Mouse (Mus musculus) heart, postnatal 25 days (tissue): ENCODE measurements around the gene Ptpn13. TPM values are rescaled to one million over a fixed set of nuclear protein-coding genes. Genes with fewer than 3 reads are reported as not detected.

Source experiments
- DNase-seq: peaks from one replicate; pipeline ENCODE4 v3.0.0; 2022; ENCODE audit warnings: low spot score
- intact Hi-C: fragments of 180-260 bp; cut with DNase I; formaldehyde crosslinking; loops from one replicate; pipeline ENCODE4 v1.15.1; 2025
- total RNA-seq, 2 experiments: library from RNA; stranded (reverse); gene quantifications; 2 replicates each; pipeline ENCODE4 v1.2.3; 2021

The Ptpn13 gene
- total RNA-seq, 2 experiments from 2014 or later, result 6.1 to 6.6 TPM

DNA sequence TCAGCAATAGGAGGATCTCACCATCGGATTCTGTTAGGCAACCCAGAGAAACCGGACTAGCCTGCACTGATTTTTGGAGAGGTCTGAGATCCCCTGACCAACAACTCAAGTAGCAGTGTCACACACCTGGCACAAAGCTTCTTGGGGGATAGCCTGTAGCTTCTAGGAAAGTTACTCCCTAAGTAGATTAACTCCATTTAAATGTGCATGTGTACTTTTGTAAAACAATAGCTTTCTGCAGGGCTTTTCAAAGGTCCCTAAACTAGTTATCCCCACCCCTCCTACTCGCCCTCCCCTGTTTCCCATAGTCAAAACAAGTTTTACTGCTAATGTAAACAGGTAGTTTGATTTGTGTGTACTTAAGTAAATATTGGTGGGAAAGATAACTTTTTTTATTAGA is 6.1 kb upstream of the Ptpn13 start:
- DNase-seq, result no peak
- intact Hi-C loops, result no loop called here

DNA sequence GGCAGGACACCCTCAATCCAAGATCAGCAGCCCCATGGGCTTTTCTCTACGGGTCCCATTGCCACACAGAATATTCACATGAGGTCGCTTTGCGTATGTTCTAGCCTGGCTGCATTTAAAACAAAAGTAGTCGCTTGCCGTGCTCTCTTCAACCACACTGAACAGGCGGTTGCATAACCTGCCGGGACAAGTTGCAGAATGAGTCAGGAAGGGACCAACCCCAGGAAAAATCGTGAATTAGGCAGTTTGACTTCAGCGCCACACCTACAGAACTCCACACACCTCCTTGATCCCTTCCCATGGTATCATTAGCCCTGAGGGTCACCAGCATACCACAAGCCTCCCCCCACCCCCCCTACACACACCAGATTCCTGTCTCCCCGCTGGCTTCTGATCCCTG is 4.4 kb upstream of the Ptpn13 start:
- intact Hi-C loops, result no loop called here
- no peak for DNase-seq

DNA sequence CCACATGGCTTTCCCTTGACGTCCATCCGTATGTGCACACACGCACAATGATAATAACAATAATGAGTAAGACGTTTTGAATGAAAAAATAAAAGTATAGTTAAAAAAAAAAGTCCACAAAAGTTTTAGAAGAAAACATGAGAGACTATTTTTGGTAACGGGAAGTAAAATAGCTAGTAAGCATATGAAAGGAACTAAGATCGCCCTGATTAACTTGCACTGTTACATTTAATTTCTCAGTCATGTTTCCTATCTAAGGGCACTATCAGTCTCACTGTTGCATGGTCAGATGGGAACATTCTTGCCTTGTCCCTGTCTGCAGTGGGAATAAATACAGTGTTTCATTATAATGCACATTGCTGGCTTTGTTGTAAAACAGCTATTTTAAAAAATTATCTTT is 2.4 kb upstream of the Ptpn13 start:
- no peak for DNase-seq
- intact Hi-C loops, result no loop called here

DNA sequence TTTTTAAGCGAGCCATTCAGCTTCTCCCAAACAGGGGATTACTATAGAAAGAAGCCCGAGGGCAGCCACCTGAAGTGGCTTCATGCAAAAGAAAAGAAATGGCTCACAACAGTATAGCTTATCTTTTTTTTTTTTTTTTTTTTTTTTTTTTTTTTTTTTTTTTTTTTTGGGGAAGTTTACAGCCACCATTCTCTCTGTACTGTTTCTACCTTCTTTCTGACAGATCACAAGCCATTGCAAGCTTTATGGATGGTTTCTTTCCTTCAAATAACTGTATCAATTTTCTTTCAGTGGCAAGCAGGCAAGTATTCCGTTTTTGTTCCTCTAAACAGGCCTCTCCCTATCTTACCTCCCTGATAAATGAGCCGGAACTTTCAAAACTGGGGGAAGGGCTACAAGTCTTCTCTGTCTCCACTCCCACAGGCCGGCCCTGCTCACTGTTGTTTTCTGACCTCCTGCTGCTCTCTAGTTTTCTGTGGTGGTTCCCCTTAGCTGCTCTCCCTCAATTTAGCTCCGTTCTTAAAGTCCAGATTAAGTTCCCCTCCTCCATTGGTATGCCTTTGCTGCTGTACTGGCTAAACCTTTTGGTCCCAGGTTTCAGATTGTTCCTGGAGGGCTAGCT is 1.6 kb upstream of the Ptpn13 start:
- no peak for DNase-seq
- intact Hi-C loops, result no loop called here

DNA sequence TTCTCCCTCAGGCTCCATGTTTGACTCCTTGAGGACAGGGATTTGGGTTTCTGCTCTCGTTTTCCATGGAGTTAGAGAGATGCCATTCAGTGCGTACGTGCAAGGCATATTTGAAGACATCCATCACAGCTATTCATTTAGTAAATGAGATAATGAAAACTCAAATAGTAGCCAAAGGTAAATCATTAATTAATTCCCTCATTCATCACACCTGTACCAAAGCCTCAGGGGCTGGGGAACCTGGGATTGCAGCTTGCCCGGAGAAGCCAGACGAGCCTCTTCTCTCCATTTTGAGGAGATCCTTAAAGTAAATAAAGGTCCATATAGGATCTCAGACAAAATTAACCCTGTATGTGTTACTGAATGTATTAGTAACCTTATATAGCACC is 1.1 kb upstream of the Ptpn13 start:
- no peak for DNase-seq
- intact Hi-C loops, result no loop called here

DNA sequence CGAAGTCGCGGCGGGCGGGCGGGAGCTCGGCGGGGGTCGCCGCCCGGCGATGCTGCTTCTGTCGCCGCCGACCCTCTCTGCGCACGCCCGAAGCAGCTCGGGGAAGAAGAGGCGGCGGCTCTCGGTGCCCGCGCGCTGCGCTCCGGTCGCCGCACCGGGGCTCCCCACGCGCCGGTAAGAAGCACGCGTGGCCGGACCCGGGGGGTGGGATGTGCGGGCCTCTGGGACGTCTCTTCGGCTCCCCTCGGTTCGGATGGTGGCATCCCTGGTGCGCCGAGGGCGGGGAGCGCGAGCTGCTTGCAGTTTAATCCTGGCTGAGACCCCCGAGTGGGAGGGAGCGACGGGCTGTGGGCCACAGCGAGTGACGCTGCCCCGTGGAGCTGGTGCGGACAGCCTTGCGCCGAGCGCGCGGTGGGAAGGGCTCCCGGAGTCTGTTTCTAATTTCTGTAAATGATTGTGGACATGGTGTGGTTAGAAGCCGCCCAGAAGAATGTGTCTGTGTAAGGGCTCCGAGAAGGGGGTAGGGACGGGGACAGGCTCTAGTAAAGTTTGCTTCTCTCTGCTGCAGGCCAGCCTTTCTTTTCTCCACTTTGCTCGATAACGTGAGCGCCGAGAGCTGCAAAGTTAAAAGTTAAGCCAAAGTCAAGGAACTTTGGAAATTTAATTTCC is 505 bp downstream of the Ptpn13 start:
- intact Hi-C loops, result no loop called here
- DNase-seq, result peak; percentile 10

DNA sequence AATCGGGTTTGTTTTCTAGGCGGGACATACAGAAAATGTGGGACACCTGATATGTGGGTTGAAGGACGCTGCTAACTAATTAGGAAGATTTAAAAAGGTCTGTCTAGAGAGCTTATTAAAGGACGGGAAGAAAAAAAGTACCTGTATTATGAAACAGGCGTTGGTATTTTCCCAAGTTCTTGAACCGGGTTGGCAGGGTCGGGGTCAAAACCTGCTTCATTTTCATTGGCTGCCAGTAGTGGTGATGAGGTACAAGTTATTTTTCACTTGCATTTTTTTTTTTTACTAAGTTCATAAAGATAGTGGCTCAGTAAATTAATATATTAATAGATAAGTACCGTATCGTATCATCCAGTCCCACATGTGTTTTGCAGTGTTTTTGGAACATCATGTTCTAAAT is 1.3 kb downstream of the Ptpn13 start:
- intact Hi-C loops, result no loop called here
- no peak for DNase-seq

DNA sequence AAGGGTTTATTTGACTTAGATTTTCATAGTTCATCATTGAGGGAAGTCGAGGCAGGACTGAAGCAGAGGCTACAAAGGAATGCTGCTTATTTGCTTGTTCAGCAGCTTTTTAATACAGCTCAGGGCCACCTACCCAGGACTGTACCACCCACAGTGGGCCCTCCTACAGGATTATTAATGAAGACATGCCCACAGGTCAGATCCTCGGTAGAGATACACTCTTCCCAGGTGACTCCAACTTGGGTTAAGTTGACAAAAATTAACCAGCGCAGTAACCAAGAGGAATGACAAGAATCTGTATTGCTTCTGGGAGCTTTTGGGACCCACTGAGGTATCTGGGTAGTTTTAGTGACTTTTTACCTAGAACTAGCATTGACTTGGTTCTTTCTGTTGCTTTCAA is 6.0 kb downstream of the Ptpn13 start:
- intact Hi-C loops, result no loop called here
- no peak for DNase-seq

DNA sequence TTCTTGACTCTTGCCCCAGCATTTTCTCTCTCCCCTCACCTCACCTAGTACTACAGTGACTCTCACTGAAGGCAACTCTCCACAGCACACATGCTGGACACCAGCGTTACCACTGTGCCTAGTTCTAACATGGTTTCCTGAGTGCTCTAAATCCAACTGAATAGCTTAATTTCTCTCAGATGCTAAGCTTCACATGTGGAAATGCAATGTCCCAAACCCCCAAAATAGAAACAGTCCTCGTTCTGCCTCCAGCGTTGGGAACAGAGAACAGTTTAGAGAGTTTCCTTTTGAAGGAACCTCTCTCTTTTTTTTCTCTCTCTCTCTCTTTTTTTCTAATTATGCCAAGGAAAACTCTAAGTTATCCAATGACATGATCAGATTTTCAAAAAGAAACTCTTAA is 6.5 kb downstream of the Ptpn13 start:
- intact Hi-C loops, result no loop called here
- DNase-seq, result no peak

DNA sequence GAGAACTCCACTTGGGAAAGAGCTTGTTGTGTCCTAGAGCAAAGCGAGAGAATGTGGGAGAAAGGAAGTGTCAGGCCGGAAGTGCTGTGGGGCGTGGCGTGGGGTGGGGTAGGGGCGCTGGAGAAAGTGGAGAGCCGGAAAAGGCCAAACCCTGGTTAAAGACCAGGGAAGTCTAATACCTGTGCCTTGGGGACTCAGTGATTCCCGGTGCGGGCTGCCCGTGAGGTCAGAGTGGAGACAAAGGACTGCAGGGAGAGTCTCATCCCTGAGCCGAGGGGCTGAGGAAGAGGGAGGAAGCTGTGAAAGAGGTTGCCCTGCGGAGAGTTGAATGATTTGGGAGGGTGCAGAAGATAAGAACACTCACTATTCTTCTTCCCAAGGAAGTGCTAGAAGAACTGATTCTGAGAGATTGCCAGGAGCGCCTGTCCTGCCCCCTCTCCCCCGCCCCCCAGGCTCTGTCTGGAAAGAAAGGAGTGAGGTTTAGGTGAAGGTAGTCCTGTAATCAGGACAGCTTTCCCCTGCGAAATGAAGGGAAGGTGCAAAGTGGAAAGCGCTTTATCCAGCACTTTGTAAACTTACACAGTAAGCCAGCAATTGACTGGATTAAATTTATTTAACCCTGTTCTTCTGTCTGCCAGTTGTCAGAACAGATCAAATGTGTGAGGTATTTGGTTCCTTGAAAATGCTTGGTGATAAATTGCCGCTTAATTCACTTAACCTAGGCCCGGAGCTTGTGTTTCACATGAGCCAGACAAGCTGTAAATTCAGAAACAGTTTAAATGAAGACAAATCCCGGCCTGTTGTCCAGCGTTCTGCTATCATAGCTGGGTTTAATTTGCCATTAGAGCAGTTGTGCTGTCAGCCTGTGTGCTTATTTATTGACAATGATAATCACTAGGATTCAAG is 11.3 kb downstream of the Ptpn13 start:
- intact Hi-C loops, result no loop called here
- DNase-seq, result no peak

DNA sequence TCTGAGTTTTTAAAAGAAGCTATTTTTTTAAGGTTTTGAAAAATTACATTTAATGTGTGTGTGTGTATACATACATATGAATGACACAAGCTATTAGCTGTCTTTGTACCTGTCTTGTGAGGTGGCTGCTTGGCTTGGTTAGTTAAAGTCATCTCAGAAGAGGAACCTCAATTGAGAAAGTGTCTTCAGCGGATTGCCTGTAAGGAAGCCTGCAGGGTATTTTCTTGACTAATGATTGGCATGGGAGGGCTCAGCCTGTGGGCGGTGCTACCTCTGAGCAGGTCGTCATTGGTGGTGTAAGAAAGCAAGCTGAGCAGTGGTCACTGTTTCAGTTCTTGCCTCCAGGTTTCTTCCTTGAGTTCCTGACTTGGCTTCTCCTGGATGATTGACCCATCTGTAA is 12.7 kb downstream of the Ptpn13 start:
- no peak for DNase-seq
- intact Hi-C loops, result no loop called here

DNA sequence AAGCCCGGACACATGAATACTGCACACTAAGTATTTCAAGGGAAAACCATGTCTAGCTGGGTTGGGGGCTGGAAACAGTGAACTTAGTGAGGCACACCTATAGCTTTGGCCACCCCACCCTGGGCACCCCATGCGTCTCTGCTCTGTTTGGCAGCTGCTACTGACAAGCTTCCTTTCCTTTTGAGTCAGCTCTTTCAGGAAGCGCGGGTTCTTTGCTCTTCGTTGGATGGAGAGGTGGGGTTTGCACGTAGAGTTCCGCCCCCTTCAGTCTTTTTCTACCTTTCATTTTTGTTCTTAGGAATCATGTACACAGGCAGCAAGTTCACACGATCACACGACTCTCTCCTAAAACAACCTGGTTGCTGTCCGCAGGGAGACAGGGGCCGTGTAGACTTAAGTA is 14.2 kb downstream of the Ptpn13 start:
- DNase-seq, result no peak
- intact Hi-C loops, result no loop called here

DNA sequence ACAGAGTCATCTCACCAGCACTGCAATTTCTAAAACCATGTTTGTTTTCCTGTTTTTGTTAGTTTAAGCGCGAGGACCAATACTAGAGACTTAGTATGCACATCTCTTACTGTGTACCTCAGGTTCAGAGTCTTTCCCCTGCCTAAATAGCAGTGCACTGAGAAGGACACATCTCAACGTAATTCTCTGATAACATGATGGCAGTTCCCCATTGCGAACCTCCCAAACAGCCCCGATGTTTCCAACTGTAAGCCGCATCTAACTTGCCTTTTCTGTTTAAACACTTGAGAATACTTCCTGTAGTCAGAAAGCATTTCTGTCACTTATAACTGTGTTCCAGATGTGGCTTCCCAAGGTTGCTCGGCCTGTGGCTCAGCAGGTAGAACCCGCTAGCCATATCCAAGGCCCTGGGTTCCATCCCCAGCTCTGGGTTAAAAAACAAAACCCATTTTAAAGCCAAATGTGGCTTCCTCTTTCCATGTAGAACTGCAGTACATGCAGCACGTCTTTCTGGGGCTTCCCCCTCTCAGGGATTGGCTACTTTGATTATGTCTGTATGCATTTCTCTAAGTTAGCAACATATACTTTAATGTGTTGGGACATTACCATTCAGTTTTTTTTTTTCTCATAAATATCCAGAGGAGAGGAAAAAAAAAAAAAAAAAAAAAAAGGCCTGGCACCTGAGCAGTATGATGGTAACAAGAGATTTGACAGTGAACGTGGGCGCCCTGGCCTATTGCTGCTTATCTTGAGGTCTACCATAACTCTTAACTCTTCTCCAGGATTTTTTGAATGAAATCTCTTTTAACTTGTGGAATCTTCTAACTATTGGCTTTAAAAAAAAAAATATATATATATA is 15.7 kb downstream of the Ptpn13 start:
- intact Hi-C loops, result no loop called here
- no peak for DNase-seq

DNA sequence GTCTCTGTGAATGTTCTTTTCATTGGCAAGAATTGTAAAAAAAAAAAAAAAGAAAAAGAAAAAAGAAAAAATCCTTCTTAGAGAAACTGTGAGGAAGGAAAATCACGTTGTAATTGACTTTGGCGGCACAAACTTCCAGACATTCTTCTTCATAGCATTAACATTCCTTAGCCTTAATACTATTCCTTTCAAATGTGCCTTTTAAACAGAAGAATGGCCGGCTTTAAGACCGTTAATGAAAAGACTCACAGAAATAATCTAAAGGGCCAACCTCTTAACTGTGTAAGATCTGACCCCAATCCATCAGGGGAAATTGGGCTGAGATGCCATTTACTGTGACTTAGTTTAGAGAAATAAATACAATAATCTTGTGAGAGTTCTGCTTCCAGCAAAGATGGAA is 16.7 kb downstream of the Ptpn13 start:
- DNase-seq, result no peak
- intact Hi-C loops, result no loop called here

DNA sequence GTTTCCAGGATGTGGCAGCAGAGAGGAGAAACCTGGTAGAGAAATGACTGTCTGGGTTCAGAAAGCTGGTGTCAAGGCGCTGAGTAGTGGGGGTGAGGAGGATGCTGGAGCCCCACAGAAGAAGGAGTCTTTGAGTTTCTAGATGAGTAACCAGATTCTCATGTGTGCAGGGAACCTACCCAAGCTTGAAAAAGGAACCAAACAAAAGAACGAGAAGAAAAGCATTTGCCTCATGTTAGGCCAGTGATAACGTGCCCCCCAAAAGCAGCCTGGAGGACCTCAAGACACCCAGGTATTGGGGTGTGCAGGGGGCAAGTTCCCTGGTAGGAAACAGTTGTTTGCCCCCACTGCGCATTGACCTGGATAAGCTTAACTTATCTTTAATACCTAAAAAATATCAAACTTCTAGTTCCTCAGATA is 17.3 kb downstream of the Ptpn13 start:
- intact Hi-C loops, result no loop called here
- DNase-seq, result no peak

DNA sequence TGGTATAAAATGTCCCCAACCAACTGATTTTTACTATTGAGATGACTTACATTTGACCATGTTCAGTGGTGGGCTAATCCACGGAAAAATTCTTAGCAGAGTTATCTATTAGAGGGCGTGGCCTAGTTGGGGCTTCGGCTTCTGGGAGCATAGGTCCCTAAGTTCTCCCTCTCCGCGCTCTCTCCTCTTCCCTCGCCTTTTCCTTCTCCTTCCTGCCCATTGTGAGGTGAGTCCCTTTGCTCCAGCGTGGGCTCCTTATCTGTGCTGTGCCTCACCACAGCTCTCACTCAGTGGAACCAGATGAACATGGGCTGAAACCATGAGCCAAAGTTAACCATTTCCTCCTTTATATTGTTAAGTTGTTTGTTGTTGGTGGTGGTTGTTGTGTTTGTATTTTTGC is 17.9 kb downstream of the Ptpn13 start:
- no peak for DNase-seq
- intact Hi-C loops, result no loop called here

DNA sequence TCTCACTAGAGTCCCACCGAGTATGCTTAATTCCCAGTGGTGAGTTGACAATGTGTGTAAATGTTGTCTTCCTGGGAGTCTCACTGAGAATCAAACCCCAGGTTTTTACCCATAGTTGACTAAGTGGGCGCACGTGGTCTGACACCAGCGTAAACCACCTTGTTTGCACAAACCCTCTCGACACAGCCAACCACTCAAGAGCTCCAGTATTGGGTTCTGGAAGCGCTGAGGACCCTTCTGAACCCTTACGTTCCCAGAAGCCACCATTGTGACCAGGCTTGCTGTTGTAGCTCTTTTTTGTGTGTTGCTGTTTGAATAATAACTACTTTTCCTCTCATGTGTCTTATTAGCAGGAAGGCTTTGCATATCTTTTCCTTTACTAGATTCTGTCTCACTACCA is 20.4 kb downstream of the Ptpn13 start:
- no peak for DNase-seq
- intact Hi-C loops, result no loop called here

DNA sequence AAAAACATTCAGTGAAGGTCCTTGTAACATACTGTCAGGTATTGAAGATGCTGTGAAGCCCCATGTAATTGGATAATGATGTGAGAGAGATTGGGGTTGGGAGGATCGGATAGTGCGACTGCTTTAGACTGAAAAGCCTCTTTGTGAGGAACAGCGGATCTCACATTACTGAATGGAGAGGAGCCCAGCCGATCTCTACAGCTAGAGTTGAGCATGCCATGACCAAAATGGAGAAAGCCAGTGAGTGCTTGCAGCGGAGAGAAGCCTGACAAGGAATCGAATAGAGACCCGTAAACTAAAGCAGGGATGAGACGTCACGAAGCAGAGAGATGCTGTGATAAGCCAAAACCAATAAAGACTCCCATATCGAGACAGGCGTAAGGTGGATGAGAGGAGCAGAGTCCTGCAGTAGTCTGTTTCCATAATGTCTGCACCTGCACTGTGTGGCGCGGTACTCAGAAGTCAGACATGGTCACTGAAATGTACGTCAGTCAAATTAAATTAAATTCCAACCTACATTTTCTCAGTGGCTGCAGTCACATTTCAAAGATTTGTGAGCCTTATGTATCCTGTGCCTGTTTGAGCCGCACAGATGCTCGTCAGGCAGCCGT is 22.9 kb downstream of the Ptpn13 start:
- intact Hi-C loops, result no loop called here
- DNase-seq, result no peak

DNA sequence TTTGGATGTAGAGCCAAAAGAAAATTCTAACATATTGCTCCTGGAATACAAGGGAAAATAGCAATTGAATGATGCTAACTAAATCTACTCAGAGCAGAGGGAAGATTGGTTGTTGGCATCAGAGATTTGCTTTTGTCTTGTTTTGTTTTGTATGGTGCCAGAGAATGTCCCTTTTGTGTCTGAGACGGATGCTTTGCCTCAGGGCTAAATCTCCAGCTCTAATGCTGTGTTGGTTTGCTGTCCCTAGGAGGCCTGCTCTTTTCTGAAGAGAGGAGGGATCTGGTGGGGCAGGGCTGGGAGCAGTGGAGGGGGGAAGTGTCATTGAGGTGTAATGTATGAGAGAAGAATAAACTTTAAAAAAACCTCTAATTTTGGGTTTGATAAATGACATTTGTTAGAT is 23.5 kb downstream of the Ptpn13 start:
- no peak for DNase-seq
- intact Hi-C loops, result no loop called here

DNA sequence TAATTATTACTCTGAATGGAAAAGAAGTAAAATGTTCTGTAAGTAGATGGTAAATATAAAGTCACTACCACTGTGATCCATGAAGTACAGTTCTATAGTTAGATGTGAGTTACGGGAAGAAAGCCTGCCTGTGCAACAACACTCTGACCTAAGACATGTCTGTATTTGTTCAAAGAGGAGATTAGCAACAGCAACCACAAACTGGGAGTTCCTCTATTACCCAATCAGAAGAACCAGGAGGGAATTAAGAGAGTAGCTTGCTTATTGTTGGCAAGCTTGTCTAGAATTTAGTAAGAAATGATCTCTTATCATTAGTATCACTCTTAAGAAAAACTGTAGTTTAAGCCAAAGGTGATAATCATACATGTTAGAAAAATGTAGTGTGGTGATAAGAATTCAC is 25.7 kb downstream of the Ptpn13 start:
- DNase-seq, result no peak
- intact Hi-C loops, result no loop called here
